Mouse (Mus musculus): ENCODE results near the gene Pcgf2.

Gene Pcgf2

GRCm38 (mm10) chr11:97666794-97667193 lies 33.5 kb downstream of the Pcgf2 start:
- no peak for TF ChIP-seq GATA4 (IDR thresholded peaks at IDR 0.05; ENCODE audit: insufficient replicate concordance, low read length)

GRCm38 (mm10) chr11:97666221-97666620 lies 34.1 kb downstream of the Pcgf2 start:
- TF ChIP-seq GATA4 (IDR thresholded peaks at IDR 0.05; ENCODE audit: insufficient replicate concordance, low read length): no peak

- no peak for TF ChIP-seq GATA4 (IDR thresholded peaks at IDR 0.05; ENCODE audit: insufficient replicate concordance, low read length)
Observed at GRCm38 (mm10) chr11:97665431-97665830, 34.9 kb downstream of the Pcgf2 start.

- no peak for TF ChIP-seq GATA4 (IDR thresholded peaks at IDR 0.05; ENCODE audit: insufficient replicate concordance, low read length)
Observed at GRCm38 (mm10) chr11:97664771-97665240, 35.5 kb downstream of the Pcgf2 start.

GRCm38 (mm10) chr11:97664339-97664665 lies 36.0 kb downstream of the Pcgf2 start:
- no peak for TF ChIP-seq GATA4 (IDR thresholded peaks at IDR 0.05; ENCODE audit: insufficient replicate concordance, low read length)

- no peak for TF ChIP-seq GATA4 (IDR thresholded peaks at IDR 0.05; ENCODE audit: insufficient replicate concordance, low read length)
Observed at GRCm38 (mm10) chr11:97663528-97664338, 36.6 kb downstream of the Pcgf2 start.

GRCm38 (mm10) chr11:97662893-97663527 lies 37.3 kb downstream of the Pcgf2 start, which contains the start of gene Mllt6:
Mllt6 (plus strand) TSS chr11:97663414.
- TF ChIP-seq GATA4 (IDR thresholded peaks at IDR 0.05; ENCODE audit: insufficient replicate concordance, low read length): no peak

GRCm38 (mm10) chr11:97662207-97662892 lies 37.9 kb downstream of the Pcgf2 start:
- no peak for TF ChIP-seq GATA4 (IDR thresholded peaks at IDR 0.05; ENCODE audit: insufficient replicate concordance, low read length)

GRCm38 (mm10) chr11:97661648-97662133 lies 38.6 kb downstream of the Pcgf2 start:
- no peak for TF ChIP-seq GATA4 (IDR thresholded peaks at IDR 0.05; ENCODE audit: insufficient replicate concordance, low read length)

GRCm38 (mm10) chr11:97660734-97661647 lies 39.3 kb downstream of the Pcgf2 start:
- no peak for TF ChIP-seq GATA4 (IDR thresholded peaks at IDR 0.05; ENCODE audit: insufficient replicate concordance, low read length)

- TF ChIP-seq GATA4 (IDR thresholded peaks at IDR 0.05; ENCODE audit: insufficient replicate concordance, low read length): no peak
Observed at GRCm38 (mm10) chr11:97659990-97660714, 40.1 kb downstream of the Pcgf2 start.

- TF ChIP-seq GATA4 (IDR thresholded peaks at IDR 0.05; ENCODE audit: insufficient replicate concordance, low read length): no peak
Observed at GRCm38 (mm10) chr11:97659267-97659989, 40.9 kb downstream of the Pcgf2 start.

- no peak for TF ChIP-seq GATA4 (IDR thresholded peaks at IDR 0.05; ENCODE audit: insufficient replicate concordance, low read length)
Observed at GRCm38 (mm10) chr11:97658751-97659266, 41.5 kb downstream of the Pcgf2 start.

Data from liver, adult (tissue).